Mouse (Mus musculus) G1E (cell line): ENCODE measurements around the gene Ttc21b. TPM values are rescaled to one million over a fixed set of nuclear protein-coding genes. Genes with fewer than 3 reads are reported as not detected.

Experiments used
- ATAC-seq: 2 replicates; pipeline ENCODE4 v1.8.0; 2016; ENCODE audit warnings: mild to moderate bottlenecking; ENCODE audit not compliant: insufficient number of reproducible peaks, poor library complexity, low FRiP score, severe bottlenecking; ENCODE audit errors: extremely low read depth
- DNase-seq: peaks from one replicate; pipeline ENCODE4 v3.0.0; 2012; ENCODE audit warnings: low spot score
- H3K27me3 ChIP-seq: 2 replicates; pipeline ENCODE4 v1.6.1; 2012; ENCODE audit warnings: mild to moderate bottlenecking, low read length, inconsistent platforms; ENCODE audit not compliant: insufficient read depth
- H3K36me3 ChIP-seq: replicated peaks from 2 replicates; pipeline ENCODE3; 2012; ENCODE audit warnings: mild to moderate bottlenecking, inconsistent platforms
- H3K4me1 ChIP-seq: 2 replicates; pipeline ENCODE4 v1.6.1; 2012; ENCODE audit warnings: low read depth, low read length, inconsistent platforms, mixed read lengths; ENCODE audit not compliant: insufficient read depth
- H3K4me3 ChIP-seq: 2 replicates; pipeline ENCODE4 v1.5.1; 2012; ENCODE audit warnings: low read depth, mild to moderate bottlenecking, inconsistent platforms, low read length, moderate library complexity, mixed read lengths
- H3K9me3 ChIP-seq: replicated peaks from 2 replicates; pipeline ENCODE4 v1.6.1; 2012; ENCODE audit warnings: inconsistent platforms
- CTCF ChIP-seq: IDR thresholded peaks from 2 replicates; pipeline ENCODE4 v1.5.1; 2012; ENCODE audit warnings: low read depth, low read length, inconsistent platforms, mixed read lengths
- GATA1 ChIP-seq: IDR thresholded peaks from 2 replicates; pipeline ENCODE4 v1.6.1; 2012; ENCODE audit warnings: borderline replicate concordance, low read length, inconsistent platforms, mixed read lengths
- GATA2 ChIP-seq: IDR thresholded peaks from 2 replicates; pipeline ENCODE4 v1.6.1; 2012; ENCODE audit warnings: low read depth, low read length, inconsistent platforms, borderline replicate concordance
- POLR2AphosphoS5 ChIP-seq: IDR thresholded peaks from 2 replicates; pipeline ENCODE4 v1.6.1; 2012; ENCODE audit warnings: low read depth, low read length, inconsistent platforms; ENCODE audit not compliant: insufficient replicate concordance
- TAL1 ChIP-seq: conservative IDR thresholded peaks from 2 replicates; pipeline ENCODE4 v1.6.1; 2012; ENCODE audit warnings: low read depth, low read length, inconsistent platforms, mixed read lengths
- polyA plus RNA-seq: library from polyadenylated mRNA; stranded (reverse); fragments of >175 nt; gene quantifications from 2 replicates; pipeline ENCODE4 v1.2.3, GENCODE M21; 2012
- total RNA-seq, 2 experiments: library from RNA; stranded (forward) in 1 of 2; stranded (reverse) in 1 of 2; fragments of 200-1000 nt in 1 of 2; fragments of >200 nt in 1 of 2; fragmentation: Nextera tagmentation in 1 of 2; gene quantifications; 2 replicates each; pipeline ENCODE4 v1.2.3; 2014 to 2017

Gene Ttc21b
- total and polyA plus RNA-seq, 3 experiments, result 0.05 TPM; not detected in 2

DNA sequence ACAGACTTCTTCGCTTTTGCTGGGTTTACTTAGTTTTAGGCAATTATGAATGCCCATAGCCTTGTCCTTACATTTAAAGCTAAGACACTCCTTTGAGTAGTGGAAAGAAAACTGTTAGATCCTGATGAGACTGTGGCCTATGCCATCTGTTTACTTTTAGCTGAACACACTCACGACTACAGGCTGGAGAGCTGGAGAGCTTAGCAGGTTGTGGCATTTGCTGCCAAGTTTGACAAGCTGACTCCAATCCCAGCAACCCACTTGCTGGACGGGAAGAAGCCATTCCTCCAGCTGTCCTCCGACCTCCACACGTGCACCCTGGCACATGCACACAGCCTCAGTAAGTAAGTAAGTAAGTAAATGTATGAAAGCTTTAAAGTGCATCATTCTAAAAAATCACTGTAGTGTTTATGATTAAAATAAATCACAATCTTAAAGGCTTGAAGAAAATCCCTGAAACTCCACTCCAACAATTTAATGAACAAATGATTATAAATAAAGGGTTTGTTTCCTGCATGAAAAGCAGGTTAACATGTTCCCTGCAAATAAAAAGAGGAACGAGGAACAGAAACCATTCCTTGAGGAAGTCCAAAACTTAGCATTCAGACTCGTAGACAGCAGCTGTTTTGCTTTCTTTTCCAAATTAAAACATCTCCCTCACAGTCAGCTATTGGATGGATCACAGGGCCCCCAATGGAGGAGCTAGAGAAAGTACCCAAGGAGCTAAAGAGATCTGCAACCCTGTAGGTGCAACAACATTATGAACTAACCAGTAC lies 98.1 kb downstream of the Ttc21b start:
- no peaks in the 10 kb centered on the region for H3K4me1 ChIP-seq
- no peak for ATAC-seq

DNA sequence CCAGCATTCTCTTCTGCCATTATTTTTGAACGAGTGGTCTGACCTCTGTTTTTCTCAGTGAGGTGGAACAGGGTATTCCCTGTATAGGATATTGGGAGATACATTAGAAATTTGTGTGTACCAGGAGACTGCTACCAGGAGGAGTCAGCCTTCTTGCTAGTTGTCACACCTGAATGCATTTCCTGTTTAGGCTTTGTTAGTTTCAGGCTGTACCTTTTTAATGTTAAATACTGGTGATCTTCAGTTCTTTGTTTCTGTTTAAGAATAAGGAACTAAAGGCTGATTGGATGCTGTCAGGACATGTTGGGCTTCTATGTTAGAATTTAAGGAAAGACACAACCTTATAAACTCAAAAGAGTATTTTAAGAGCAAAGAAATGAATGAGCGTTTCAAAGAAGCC lies 105.0 kb downstream of the Ttc21b start:
- Histone ChIP-seq H3K9me3 (peaks cover 12% of the 10 kb centered on the region), H3K36me3 (no peaks in the 10 kb centered on the region), H3K4me3 (no peak overlapping the region), H3K4me1 (no peaks in the 10 kb centered on the region), H3K27me3 (no peaks in the 10 kb centered on the region)
- no peak for DNase-seq
- no peak for ATAC-seq
- TF ChIP-seq GATA1 (no peak), GATA2 (no peak), CTCF (no peak), TAL1 (no peak), POLR2AphosphoS5 (no peak)

More for the DNA sequence above, 98.1 kb downstream of the Ttc21b start:
- Histone ChIP-seq H3K9me3 (peaks cover 6% of the 10 kb centered on the region; the same call in 1 of the 2 replicates), H3K4me3 (no peak overlapping the region), H3K27me3 (no peaks in the 10 kb centered on the region), H3K36me3 (no peaks in the 10 kb centered on the region)
- DNase-seq, result no peak
- TF ChIP-seq GATA2 (no peak), CTCF (no peak), POLR2AphosphoS5 (no peak), GATA1 (no peak), TAL1 (no peak)

DNA sequence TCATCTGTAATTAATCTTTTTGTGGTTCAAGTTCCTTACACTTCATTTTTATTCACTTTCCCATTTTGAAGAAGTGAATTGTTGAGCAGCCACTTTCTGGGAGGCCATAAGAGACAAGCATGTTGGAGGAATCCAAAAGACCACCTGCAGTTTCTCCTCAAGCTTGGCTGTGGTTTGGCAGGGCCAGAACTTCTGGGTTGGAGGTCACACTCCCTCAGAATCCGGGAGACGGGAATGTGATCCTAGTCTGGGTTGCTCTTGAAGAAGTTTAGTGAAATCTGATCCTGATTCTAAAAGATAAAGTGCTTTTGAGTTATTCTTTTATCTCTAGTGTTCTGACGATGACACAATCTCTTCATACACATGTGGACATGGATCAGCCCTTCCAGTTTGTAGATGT lies 105.9 kb downstream of the Ttc21b start:
- Histone ChIP-seq H3K4me1 (no peaks in the 10 kb centered on the region), H3K9me3 (peaks cover 12% of the 10 kb centered on the region), H3K36me3 (no peaks in the 10 kb centered on the region), H3K4me3 (no peak overlapping the region), H3K27me3 (no peaks in the 10 kb centered on the region)
- DNase-seq (no peak), ATAC-seq (no peak)
- TF ChIP-seq TAL1 (no peak), GATA2 (no peak), POLR2AphosphoS5 (no peak)

DNA sequence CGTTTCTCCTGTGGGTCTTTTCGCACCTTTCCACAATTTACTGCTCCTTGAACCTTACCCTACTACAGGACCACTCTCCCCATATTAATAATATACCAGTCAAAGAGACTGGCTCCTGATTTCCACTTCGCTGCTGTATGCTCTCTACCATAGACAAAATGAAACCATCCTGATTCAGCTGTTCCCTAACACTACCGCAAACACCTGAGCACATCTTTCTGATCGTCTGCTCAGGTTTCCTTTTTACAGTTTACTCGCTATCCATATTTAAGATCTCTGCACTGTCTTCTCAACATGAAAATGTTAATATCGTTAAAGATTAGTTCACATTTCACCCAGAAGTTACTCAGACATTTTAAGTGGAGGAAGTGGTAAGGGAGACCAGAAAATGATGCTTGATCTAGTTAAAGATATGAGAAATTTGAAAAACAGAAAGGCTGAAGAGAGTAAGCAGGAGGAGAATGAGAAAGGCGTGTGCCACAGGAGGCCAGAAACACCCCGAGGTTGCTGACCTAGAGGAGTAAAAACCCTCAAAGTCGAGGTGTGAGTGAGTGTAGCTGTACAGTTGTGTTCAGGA lies 107.7 kb downstream of the Ttc21b start:
- no peaks in the 10 kb centered on the region for H3K4me1 ChIP-seq
- H3K9me3 ChIP-seq, result peaks cover 12% of the 10 kb centered on the region
- no peak overlapping the region for H3K4me3 ChIP-seq
- no peak for TF ChIP-seq CTCF
- no peak for TF ChIP-seq TAL1
- TF ChIP-seq GATA1, result no peak
- TF ChIP-seq GATA2, result no peak
- TF ChIP-seq POLR2AphosphoS5, result no peak
- no peaks in the 10 kb centered on the region for H3K36me3 ChIP-seq
- no peak for ATAC-seq
- no peak for DNase-seq
- H3K27me3 ChIP-seq, result no peaks in the 10 kb centered on the region

DNA sequence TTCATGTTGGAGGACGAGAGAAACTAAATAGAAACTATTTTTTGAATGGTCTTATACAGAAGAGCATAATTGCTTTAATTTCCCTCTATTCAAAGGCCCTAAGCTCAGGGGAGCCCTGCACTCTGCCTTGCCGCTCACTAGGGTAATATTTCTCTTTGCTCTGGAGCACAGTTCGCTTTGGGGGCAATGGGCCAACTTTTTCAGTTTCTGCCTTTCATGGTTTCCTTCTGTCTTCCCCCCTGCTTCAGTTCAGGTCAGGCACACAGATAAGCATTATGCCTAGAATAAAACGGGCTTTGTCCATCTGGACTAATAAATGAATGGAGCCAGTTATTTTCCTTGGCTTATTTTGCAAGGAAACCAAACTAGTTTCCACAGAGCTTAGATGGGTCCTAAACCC lies 109.9 kb downstream of the Ttc21b start:
- no peak for DNase-seq
- no peak for ATAC-seq
- Histone ChIP-seq H3K36me3 (no peaks in the 10 kb centered on the region), H3K4me3 (no peak overlapping the region), H3K9me3 (peaks cover 12% of the 10 kb centered on the region), H3K27me3 (no peaks in the 10 kb centered on the region), H3K4me1 (no peaks in the 10 kb centered on the region)
- TF ChIP-seq POLR2AphosphoS5 (no peak), CTCF (no peak), GATA1 (no peak), GATA2 (no peak), TAL1 (no peak)

DNA sequence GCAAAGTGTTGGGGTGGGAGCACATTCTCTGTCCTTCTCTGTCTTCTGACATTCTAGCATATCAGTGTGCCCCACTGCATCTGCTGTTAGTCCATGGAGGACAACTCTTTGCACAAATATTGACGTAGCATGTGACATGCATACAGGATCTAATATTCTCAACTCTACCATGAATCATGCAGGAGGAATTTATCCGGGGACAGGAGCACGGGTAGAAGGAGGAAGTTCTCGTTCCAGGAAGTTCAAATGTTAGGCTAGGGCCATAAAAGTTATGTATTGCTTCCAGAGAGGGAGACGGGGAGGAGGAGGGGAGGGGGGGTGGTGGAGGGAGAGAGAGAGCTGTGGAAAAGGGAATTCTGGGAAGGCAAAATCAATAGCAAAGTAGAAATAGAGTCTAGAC lies 111.6 kb downstream of the Ttc21b start:
- H3K4me3 ChIP-seq, result no peak overlapping the region
- H3K27me3 ChIP-seq, result no peaks in the 10 kb centered on the region
- peaks cover 16% of the 10 kb centered on the region for H3K9me3 ChIP-seq
- H3K36me3 ChIP-seq, result no peaks in the 10 kb centered on the region
- DNase-seq (no peak), ATAC-seq (no peak)
- TF ChIP-seq GATA1 (no peak), GATA2 (no peak), CTCF (no peak), TAL1 (no peak), POLR2AphosphoS5 (no peak)
- H3K4me1 ChIP-seq, result no peaks in the 10 kb centered on the region
